Mouse (Mus musculus): ENCODE results near the gene Tnfrsf25. TPM values are rescaled to one million over a fixed set of nuclear protein-coding genes. Genes with fewer than 3 reads are reported as not detected.

Gene Tnfrsf25
- polyA plus RNA-seq, 1 experiment, result 3.8 TPM

DNA sequence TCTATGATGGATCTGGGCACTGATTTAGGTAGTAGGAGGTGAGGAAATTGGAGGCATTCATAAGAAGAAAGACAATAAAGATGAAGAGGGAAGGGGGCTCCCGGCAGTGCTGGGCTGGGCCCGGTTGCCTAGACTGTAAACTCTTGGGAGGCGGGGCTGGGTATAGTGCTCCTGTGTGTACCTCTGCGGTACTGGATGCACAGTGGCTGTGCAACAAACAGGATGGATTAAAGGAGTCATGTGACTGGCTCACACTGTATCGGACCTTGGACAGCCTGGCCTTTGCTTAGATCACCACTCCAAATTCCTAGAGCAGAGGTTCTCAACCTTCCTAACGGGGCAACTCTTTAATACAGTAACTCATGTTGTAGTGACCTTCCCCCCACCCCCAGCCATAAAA, 45.9 kb downstream of the Tnfrsf25 start:
- Histone ChIP-seq H3K27ac (ENCODE audit: insufficient read depth, low read depth, low read length) (peak overlapping the region; percentile 98), H3K27me3 (ENCODE audit: control insufficient read depth, insufficient read depth, low read length) (peaks cover 10% of the 10 kb centered on the region; the same call in 1 of the 2 replicates), H3K36me3 (ENCODE audit: control insufficient read depth, insufficient read depth, low read length) (no peaks in the 10 kb centered on the region), H3K4me1 (ENCODE audit: control insufficient read depth, insufficient read depth, insufficient read length, low read length) (peaks cover 41% of the 10 kb centered on the region), H3K4me3 (ENCODE audit: low read depth, low read length) (peak overlapping the region; percentile 35)
- no peak for TF ChIP-seq CTCF (IDR thresholded peaks at IDR 0.05; ENCODE audit: extremely low read depth, insufficient read length, insufficient replicate concordance, low read depth, low read length)
- TF ChIP-seq POLR2A (IDR thresholded peaks at IDR 0.05; ENCODE audit: low read depth, low read length), result peak; percentile 62; the same call in 1 of the 2 replicates
- 33% methylated on average over 6 of the region's 6 CpGs for whole genome bisulfite sequencing

DNA sequence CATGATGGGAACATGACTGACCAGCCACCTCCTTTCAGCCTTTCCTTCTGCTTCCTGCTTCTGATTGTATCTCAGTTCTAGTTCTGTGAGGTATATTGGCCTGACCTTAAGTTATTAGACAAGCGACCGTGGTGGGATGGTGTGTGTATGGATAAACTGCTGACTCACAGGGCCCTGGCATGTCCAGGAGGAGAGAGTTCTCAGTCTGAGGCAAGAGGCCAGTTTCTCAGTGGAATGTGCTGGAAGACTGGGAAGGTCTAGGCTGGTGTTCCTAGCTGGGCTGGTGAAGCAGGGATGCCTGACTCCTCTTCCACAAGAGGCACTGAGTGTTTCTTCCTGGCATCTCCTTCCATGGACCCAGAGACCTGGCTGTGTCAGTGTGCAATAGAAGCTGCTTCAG, 47.0 kb downstream of the Tnfrsf25 start:
- no peak for TF ChIP-seq CTCF (IDR thresholded peaks at IDR 0.05; ENCODE audit: extremely low read depth, insufficient read length, insufficient replicate concordance, low read depth, low read length)
- TF ChIP-seq POLR2A (IDR thresholded peaks at IDR 0.05; ENCODE audit: low read depth, low read length), result no peak
- H3K4me3 ChIP-seq (ENCODE audit: low read depth, low read length), result no peak overlapping the region
- no peaks in the 10 kb centered on the region for H3K36me3 ChIP-seq (ENCODE audit: control insufficient read depth, insufficient read depth, low read length)
- 63% methylated on average over 2 of the region's 2 CpGs for WGBS
- H3K27me3 ChIP-seq (ENCODE audit: control insufficient read depth, insufficient read depth, low read length), result peaks cover 10% of the 10 kb centered on the region; the same call in 1 of the 2 replicates
- peaks cover 41% of the 10 kb centered on the region for H3K4me1 ChIP-seq (ENCODE audit: control insufficient read depth, insufficient read depth, insufficient read length, low read length)
- peak overlapping the region; percentile 14 for H3K27ac ChIP-seq (ENCODE audit: insufficient read depth, low read depth, low read length)

DNA sequence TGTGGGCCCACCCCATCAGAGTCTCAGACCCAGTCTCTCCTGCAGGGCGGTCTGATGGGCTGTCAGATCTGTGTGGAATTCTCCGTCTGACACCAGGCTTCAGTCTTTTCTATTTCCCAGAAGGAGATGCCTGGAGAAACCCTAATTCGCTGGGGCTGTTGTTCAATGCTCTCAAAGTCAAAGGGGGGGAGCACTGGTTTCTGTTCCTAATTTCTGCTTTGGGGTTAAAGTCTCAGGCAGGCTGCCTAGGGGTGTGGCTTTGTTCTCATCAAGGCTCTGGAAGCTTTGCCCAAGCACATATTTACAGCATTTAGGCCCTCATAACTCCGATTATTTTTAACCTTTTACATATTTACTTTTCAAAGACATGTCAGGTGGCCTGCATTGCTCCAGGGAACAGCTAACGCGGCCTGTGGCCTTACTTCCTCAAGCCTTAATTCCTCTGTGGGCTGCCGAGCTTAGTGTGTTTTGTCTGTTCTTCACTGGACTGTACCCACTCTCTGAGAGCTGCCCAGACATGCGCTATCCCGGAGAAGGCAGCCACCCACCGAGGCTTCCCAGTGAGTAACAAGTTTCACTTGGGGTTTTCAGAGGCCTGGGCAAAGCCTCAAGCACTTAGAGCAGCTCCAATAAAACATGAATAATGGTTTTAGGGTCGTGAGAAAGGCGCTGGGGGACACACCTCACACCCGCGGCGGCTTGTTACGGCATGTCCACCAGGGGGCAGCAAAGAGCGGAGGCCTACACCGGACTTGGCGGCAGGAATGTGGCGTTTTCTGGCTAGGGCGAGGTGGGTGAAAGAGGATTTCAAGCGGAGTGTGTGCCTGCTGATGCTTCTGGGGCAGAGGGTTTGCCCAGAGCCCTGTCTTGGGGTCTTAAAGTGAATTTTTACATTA, 49.5 kb downstream of the Tnfrsf25 start:
- Histone ChIP-seq H3K4me1 (ENCODE audit: control insufficient read depth, insufficient read depth, insufficient read length, low read length) (peaks cover 25% of the 10 kb centered on the region), H3K27me3 (ENCODE audit: control insufficient read depth, insufficient read depth, low read length) (no peaks in the 10 kb centered on the region), H3K27ac (ENCODE audit: insufficient read depth, low read depth, low read length) (peak overlapping the region; percentile 41; the same call in 1 of the 2 replicates), H3K4me3 (ENCODE audit: low read depth, low read length) (peak overlapping the region; percentile 35), H3K36me3 (ENCODE audit: control insufficient read depth, insufficient read depth, low read length) (no peaks in the 10 kb centered on the region)
- TF ChIP-seq CTCF (IDR thresholded peaks at IDR 0.05; ENCODE audit: extremely low read depth, insufficient read length, insufficient replicate concordance, low read depth, low read length) (peak; percentile 94), POLR2A (IDR thresholded peaks at IDR 0.05; ENCODE audit: low read depth, low read length) (no peak)
- 14% methylated on average over 22 of the region's 22 CpGs for WGBS

DNA sequence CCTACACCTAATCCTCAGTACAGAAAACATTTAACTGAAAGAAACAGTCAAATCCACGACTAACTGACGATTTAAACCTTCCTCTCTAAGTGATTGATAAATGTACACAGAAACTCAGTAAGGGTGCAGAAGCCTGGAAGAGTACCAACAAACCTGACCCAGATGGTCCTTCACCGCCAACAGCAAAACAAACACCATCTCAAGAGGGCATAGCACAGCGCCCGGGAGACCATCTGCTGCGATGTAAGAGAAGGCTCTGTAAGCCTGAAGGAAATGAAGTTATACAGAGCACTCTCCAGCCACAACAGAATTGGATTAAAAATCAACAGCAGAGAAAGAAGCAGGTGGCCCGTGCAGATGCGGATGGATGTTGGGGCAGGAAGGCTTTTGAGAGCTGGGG, 52.3 kb downstream of the Tnfrsf25 start:
- Histone ChIP-seq H3K4me3 (ENCODE audit: low read depth, low read length) (no peak overlapping the region), H3K27ac (ENCODE audit: insufficient read depth, low read depth, low read length) (no peak overlapping the region), H3K27me3 (ENCODE audit: control insufficient read depth, insufficient read depth, low read length) (no peaks in the 10 kb centered on the region), H3K36me3 (ENCODE audit: control insufficient read depth, insufficient read depth, low read length) (no peaks in the 10 kb centered on the region), H3K4me1 (ENCODE audit: control insufficient read depth, insufficient read depth, insufficient read length, low read length) (peaks cover 5% of the 10 kb centered on the region)
- 26% methylated on average over 8 of the region's 8 CpGs for WGBS
- TF ChIP-seq POLR2A (IDR thresholded peaks at IDR 0.05; ENCODE audit: low read depth, low read length) (no peak), CTCF (IDR thresholded peaks at IDR 0.05; ENCODE audit: extremely low read depth, insufficient read length, insufficient replicate concordance, low read depth, low read length) (no peak)

- H3K4me1 ChIP-seq (ENCODE audit: control insufficient read depth, insufficient read depth, insufficient read length, low read length), result peaks cover 4% of the 10 kb centered on the region
- no peak overlapping the region for H3K27ac ChIP-seq (ENCODE audit: insufficient read depth, low read depth, low read length)
- H3K4me3 ChIP-seq (ENCODE audit: low read depth, low read length), result no peak overlapping the region
- no peaks in the 10 kb centered on the region for H3K27me3 ChIP-seq (ENCODE audit: control insufficient read depth, insufficient read depth, low read length)
- TF ChIP-seq POLR2A (IDR thresholded peaks at IDR 0.05; ENCODE audit: low read depth, low read length) (no peak), CTCF (IDR thresholded peaks at IDR 0.05; ENCODE audit: extremely low read depth, insufficient read length, insufficient replicate concordance, low read depth, low read length) (no peak)
- WGBS, result 72% methylated on average over 7 of the region's 7 CpGs
- H3K36me3 ChIP-seq (ENCODE audit: control insufficient read depth, insufficient read depth, low read length), result no peaks in the 10 kb centered on the region
Observed at GRCm38 (mm10) chr4:152169103-152169502, 53.4 kb downstream of the Tnfrsf25 start.

Other genes starting within 250 kb of the Tnfrsf25 start
- 28.1 and 32.0 TPM in 2 replicates for gene Dnajc11, start 182.2 kb upstream of the Tnfrsf25 start, polyA plus RNA-seq (2012; rRNA removed)
- 13.0 and 24.2 TPM in 2 replicates for gene Thap3, start 126.9 kb upstream of the Tnfrsf25 start, polyA plus RNA-seq (2012; rRNA removed)
- gene Phf13, start 119.7 kb upstream of the Tnfrsf25 start, polyA plus RNA-seq (2012; rRNA removed), result 4.0 and 7.5 TPM in 2 replicates
- 18.6 and 19.8 TPM in 2 replicates for gene Klhl21, start 107.1 kb upstream of the Tnfrsf25 start, polyA plus RNA-seq (2012; rRNA removed)
- gene Zbtb48, start 88.3 kb upstream of the Tnfrsf25 start, polyA plus RNA-seq (2012; rRNA removed), result 12.5 and 13.6 TPM in 2 replicates
- gene Tas1r1, start 77.4 kb upstream of the Tnfrsf25 start, polyA plus RNA-seq (2012; rRNA removed), result 0.05 TPM in 1 of 2 replicates, not detected in the other
- gene Nol9, start 76.6 kb upstream of the Tnfrsf25 start, polyA plus RNA-seq (2012; rRNA removed), result 9.7 and 14.3 TPM in 2 replicates
- 7.0 and 15.7 TPM in 2 replicates for gene Plekhg5, start 43.4 kb upstream of the Tnfrsf25 start, polyA plus RNA-seq (2012; rRNA removed)
- gene Espn, start 36.4 kb downstream of the Tnfrsf25 start, polyA plus RNA-seq (2012; rRNA removed), result 124 and 572 TPM in 2 replicates
- gene Hes2, start 42.9 kb downstream of the Tnfrsf25 start, polyA plus RNA-seq (2012; rRNA removed), result 8.3 and 51.7 TPM in 2 replicates
- gene Acot7, start 62.2 kb downstream of the Tnfrsf25 start, polyA plus RNA-seq (2012; rRNA removed), result 30.0 and 33.4 TPM in 2 replicates
- gene Gpr153, start 158.3 kb downstream of the Tnfrsf25 start, polyA plus RNA-seq (2012; rRNA removed), result 9.4 and 11.6 TPM in 2 replicates
- gene Hes3, start 175.7 kb downstream of the Tnfrsf25 start, polyA plus RNA-seq (2012; rRNA removed), result not detected in 2 replicates
- 16.5 and 26.5 TPM in 2 replicates for gene Icmt, start 181.3 kb downstream of the Tnfrsf25 start, polyA plus RNA-seq (2012; rRNA removed)
- 2.1 and 3.7 TPM in 2 replicates for gene Rnf207, start 203.1 kb downstream of the Tnfrsf25 start, polyA plus RNA-seq (2012; rRNA removed)
- 5.0 and 8.7 TPM in 2 replicates for gene Rpl22, start 209.8 kb downstream of the Tnfrsf25 start, polyA plus RNA-seq (2012; rRNA removed)
- gene Chd5, start 222.7 kb downstream of the Tnfrsf25 start, polyA plus RNA-seq (2012; rRNA removed), result 0.34 and 0.67 TPM in 2 replicates